Mouse (Mus musculus) CH12F3 (cell line): ENCODE measurements around the gene Cdk14.

Source experiments
- in situ Hi-C: fragments of 300-500 bp; cut with MboI; formaldehyde crosslinking; loops from 2 replicates; pipeline ENCODE4 v1.14.3; 2020; ENCODE audit warnings: low sequenced_read_pairs

The Cdk14 gene

DNA sequence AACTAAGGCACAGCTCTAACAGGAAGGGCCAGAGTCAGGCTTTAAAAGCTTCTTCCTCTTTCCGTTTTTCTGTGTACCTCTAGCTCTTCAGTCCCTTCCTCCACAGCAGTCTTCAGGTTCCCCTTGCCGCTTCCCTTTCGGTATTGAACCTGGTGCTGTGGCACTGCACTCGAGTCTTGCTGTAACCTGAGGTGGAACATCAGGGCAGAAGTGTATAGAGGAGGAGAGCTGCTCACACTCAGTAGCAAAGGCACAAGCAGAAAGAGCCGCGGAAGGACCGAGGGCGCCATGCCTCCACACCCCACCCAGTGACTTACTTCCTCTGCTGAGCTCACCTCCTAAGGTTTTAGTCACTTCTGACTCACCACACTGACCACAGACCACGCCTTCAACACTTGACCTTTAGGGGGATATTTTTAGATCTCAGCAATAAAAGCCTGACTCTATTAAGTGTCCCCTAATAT lies at the start of gene Cdk14:
Gene Cdk14, minus strand, starts transcription at position 321 of the 464 bp plus-strand sequence.
- in situ Hi-C loops: no loop called here

- in situ Hi-C loops: no loop called here
Observed at GRCm38 (mm10) chr5:5465256-5465655, 45.1 kb upstream of the Cdk14 start.

- in situ Hi-C loops: no loop called here
Observed at GRCm38 (mm10) chr5:5431746-5432438, 11.8 kb upstream of the Cdk14 start.

GRCm38 (mm10) chr5:5423723-5424171 lies 3.6 kb upstream of the Cdk14 start:
- in situ Hi-C loops: no loop called here

DNA sequence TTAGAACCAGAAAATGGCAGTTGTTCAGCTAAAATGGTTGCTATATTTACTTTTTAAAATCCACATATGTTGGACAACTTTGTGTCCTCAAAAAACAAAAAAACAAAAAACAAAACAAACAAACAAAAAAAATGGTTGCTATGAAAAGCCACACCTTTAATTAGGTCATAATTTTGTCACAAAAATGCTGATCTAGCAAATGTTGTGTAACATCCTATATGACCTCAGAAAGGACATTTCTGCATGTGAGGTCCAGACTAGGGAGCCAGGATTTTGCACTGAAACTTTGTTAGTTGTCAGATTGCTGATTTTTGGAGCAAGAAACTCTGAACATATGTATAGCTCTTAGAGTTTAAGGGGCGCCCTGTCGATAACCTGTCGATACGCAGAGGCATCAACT lies 3.0 kb upstream of the Cdk14 start:
- in situ Hi-C loops: no loop called here

GRCm38 (mm10) chr5:5421439-5421838 lies 1.3 kb upstream of the Cdk14 start:
- in situ Hi-C loops: no loop called here

- in situ Hi-C loops: no loop called here
Observed at GRCm38 (mm10) chr5:5419253-5419652, 859 bp downstream of the Cdk14 start.

GRCm38 (mm10) chr5:5414835-5415234 lies 5.3 kb downstream of the Cdk14 start:
- in situ Hi-C loops: no loop called here

DNA sequence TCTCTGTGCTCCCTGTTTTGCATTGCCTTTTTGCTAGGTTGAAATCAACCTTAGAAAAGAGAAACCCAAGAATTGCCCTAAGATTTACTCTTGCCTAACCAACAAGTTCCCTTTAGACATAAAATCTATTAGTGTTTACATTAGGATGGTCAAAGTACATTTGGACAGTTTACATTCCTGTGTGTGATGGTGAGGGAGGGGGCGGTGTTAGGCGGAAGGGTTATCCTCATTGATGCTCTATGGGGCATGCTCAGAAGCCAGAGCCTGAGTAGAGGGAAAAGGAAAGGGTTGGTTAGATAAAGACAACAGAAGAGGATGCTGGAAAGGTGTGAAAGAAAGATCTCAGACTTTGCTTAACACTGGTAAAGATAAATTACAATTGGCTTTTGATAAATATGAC lies 8.2 kb downstream of the Cdk14 start:
- in situ Hi-C loops: no loop called here

- in situ Hi-C loops: no loop called here
Observed at GRCm38 (mm10) chr5:5401986-5402385, 18.1 kb downstream of the Cdk14 start.

GRCm38 (mm10) chr5:5392786-5393185 lies 27.3 kb downstream of the Cdk14 start:
- in situ Hi-C loops: no loop called here

GRCm38 (mm10) chr5:5380731-5381718 lies 39.1 kb downstream of the Cdk14 start:
- in situ Hi-C loops: loop anchor here (5.0 kb wide), 1 partner anchor 101 kb away; no protein-coding TSS in a partner anchor

- in situ Hi-C loops: loop anchor here (5.0 kb wide), 1 partner anchor 102 kb away; no protein-coding TSS in a partner anchor
Observed at GRCm38 (mm10) chr5:5379870-5380730, 40.0 kb downstream of the Cdk14 start.

GRCm38 (mm10) chr5:5379501-5379869 lies 40.6 kb downstream of the Cdk14 start:
- in situ Hi-C loops: no loop called here

GRCm38 (mm10) chr5:5374393-5374792 lies 45.7 kb downstream of the Cdk14 start:
- in situ Hi-C loops: loop anchor here (25.0 kb wide), 1 partner anchor 412 kb away; no protein-coding TSS in a partner anchor

- in situ Hi-C loops: loop anchor here (25.0 kb wide), 1 partner anchor 411 kb away; no protein-coding TSS in a partner anchor
Observed at GRCm38 (mm10) chr5:5373541-5373940, 46.6 kb downstream of the Cdk14 start.

GRCm38 (mm10) chr5:5372936-5373335 lies 47.2 kb downstream of the Cdk14 start:
- in situ Hi-C loops: loop anchor here (25.0 kb wide), 1 partner anchor 411 kb away; no protein-coding TSS in a partner anchor

GRCm38 (mm10) chr5:5372354-5372753 lies 47.8 kb downstream of the Cdk14 start:
- in situ Hi-C loops: loop anchor here (25.0 kb wide), 1 partner anchor 410 kb away; no protein-coding TSS in a partner anchor

- in situ Hi-C loops: loop anchor here (25.0 kb wide), 1 partner anchor 408 kb away; no protein-coding TSS in a partner anchor
Observed at GRCm38 (mm10) chr5:5370322-5371082, 49.6 kb downstream of the Cdk14 start.
